Mouse (Mus musculus): ENCODE measurements at regions not wholly inside any gene's neighbourhood (a gene's known extent, or its start where the extent isn't known, plus 50 kb on each side); places are given as distances from the start of the nearest gene placed in this dataset.

DNA sequence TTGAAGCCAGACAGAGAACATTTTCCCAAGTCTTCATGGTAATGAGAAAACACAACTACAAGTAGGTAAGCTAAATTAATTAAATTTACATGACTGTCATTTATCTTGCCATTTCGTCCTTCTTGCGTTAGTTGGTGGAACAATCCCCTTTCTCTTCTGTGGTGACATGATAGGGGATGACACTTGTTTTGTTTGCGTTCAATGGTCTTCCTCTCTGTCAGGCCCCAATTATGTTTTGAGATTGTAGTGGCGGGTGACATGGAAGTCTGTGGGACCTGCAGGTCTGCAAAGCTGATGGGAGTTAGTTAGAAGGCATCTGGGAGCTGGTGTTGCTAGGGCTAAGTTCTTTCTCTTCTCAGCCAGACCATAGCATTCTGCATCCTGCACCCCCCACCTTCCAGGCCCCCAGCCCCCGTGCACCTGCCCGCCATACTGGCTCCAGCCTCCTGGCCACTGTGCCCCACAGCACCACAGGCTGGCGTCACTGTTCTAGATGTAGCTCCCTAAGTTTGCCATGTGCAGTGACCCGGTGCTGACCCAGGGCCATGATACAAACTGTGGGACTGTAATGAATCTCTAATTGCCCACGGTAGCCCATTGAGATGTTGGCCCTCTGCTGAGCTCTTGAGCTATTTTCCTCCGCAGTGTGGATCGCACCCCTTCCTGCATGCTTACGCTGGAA, 528.7 kb downstream of the Sox2 start:
- 95% methylated on average over 12 of the region's 12 CpGs for WGBS
- no peak for TF ChIP-seq CTCF (IDR thresholded peaks at IDR 0.05; ENCODE audit: extremely low read depth, insufficient read depth, insufficient read length, insufficient replicate concordance)
- no peak for TF ChIP-seq POLR2A (IDR thresholded peaks at IDR 0.05; ENCODE audit: low read depth, low read length)
- no peaks in the 10 kb centered on the region for H3K36me3 ChIP-seq (ENCODE audit: control insufficient read depth, insufficient read depth, low read length)
- no peaks in the 10 kb centered on the region for H3K27me3 ChIP-seq (ENCODE audit: control insufficient read depth, insufficient read depth, low read length)
- no peak overlapping the region for H3K4me3 ChIP-seq (ENCODE audit: extremely low read depth, insufficient read depth, insufficient read length)
- no peaks in the 10 kb centered on the region for H3K4me1 ChIP-seq (ENCODE audit: control insufficient read depth, insufficient read depth, insufficient read length)
- H3K27ac ChIP-seq (ENCODE audit: insufficient read depth, low read length): no peak overlapping the region
- no peak for DNase-seq (ENCODE audit: low read depth in 1 of 2, low spot score in 2 of 2)

DNA sequence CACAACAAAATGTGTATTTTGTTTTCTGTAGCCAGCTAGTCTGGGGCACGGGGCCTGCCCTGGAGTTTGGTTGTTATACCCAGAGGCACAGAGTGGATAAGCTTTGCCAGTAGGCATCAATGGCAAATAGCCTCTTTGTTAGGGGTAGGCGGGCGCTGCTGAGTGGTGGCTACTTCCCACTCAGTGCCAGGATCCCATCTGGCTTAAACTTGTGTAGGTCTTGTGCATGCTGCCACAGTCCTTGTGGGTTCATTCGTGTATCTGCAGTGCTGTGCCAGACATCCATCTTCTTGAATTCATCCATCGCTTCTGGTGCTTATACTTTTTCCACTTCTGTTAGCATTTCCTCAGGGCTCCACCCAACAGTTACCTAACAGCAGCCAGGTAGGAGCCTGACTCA, 545.4 kb upstream of the Atp11b start:
- Histone ChIP-seq H3K36me3 (ENCODE audit: control insufficient read depth, insufficient read depth, low read length) (no peaks in the 10 kb centered on the region), H3K4me1 (ENCODE audit: control insufficient read depth, insufficient read depth, insufficient read length) (no peaks in the 10 kb centered on the region), H3K27me3 (ENCODE audit: control insufficient read depth, insufficient read depth, low read length) (no peaks in the 10 kb centered on the region), H3K4me3 (ENCODE audit: extremely low read depth, insufficient read depth, insufficient read length) (no peak overlapping the region), H3K27ac (ENCODE audit: insufficient read depth, low read length) (no peak overlapping the region)
- WGBS: 86% methylated on average over 5 of the region's 5 CpGs
- no peak for TF ChIP-seq CTCF (IDR thresholded peaks at IDR 0.05; ENCODE audit: extremely low read depth, insufficient read depth, insufficient read length, insufficient replicate concordance)
- TF ChIP-seq POLR2A (IDR thresholded peaks at IDR 0.05; ENCODE audit: low read depth, low read length): no peak
- no peak for DNase-seq (ENCODE audit: low read depth in 1 of 2, low spot score in 2 of 2)

DNA sequence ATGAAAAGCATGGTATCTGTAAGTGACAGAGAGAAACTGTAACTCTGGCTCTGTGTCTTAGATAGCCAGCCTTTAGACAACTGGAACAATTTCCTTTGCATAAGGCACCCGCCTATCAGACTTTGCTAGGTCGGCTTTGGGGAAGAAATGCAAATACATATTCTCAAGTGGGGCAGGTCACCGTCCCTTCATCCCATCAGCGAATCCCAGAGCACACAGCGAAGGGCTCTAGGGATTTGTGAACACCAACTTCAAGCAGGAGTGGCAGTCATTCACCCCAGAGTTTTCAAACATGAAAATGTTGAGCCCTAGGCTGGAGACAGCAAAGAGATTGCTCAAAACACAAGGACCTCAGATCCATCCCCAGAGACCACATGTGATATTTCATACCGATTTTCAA, 534.5 kb upstream of the Atp11b start:
- Histone ChIP-seq H3K27me3 (ENCODE audit: control insufficient read depth, insufficient read depth, low read length) (no peaks in the 10 kb centered on the region), H3K4me1 (ENCODE audit: control insufficient read depth, insufficient read depth, insufficient read length) (no peaks in the 10 kb centered on the region), H3K36me3 (ENCODE audit: control insufficient read depth, insufficient read depth, low read length) (no peaks in the 10 kb centered on the region), H3K4me3 (ENCODE audit: extremely low read depth, insufficient read depth, insufficient read length) (no peak overlapping the region), H3K27ac (ENCODE audit: insufficient read depth, low read length) (no peak overlapping the region)
- 84% methylated on average over 6 of the region's 6 CpGs for WGBS
- no peak for DNase-seq (ENCODE audit: low read depth in 1 of 2, low spot score in 2 of 2)
- TF ChIP-seq CTCF (IDR thresholded peaks at IDR 0.05; ENCODE audit: extremely low read depth, insufficient read depth, insufficient read length, insufficient replicate concordance): no peak
- TF ChIP-seq POLR2A (IDR thresholded peaks at IDR 0.05; ENCODE audit: low read depth, low read length): no peak

DNA sequence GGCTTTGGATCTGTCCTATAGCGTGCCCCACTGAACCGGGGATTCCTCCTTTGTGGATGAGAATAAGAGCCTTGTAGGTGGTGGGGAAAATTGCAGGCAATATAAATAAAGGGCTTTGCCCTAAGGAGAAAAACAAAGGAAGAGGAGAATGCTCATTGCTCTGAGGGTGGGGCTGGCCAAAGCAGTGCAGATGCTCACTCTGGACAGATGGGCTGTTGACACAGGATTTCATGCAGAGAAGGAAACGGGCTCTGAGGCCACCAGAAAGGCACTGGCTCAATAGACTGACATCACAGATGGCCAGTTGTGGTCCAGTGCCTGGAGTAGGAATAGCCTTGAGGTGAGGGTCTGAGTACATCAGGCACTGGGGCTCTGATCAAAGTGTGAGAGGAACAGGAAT, 532.7 kb upstream of the Atp11b start:
- no peak for DNase-seq (ENCODE audit: low read depth in 1 of 2, low spot score in 2 of 2)
- Histone ChIP-seq H3K4me1 (ENCODE audit: control insufficient read depth, insufficient read depth, insufficient read length) (no peaks in the 10 kb centered on the region), H3K36me3 (ENCODE audit: control insufficient read depth, insufficient read depth, low read length) (no peaks in the 10 kb centered on the region), H3K4me3 (ENCODE audit: extremely low read depth, insufficient read depth, insufficient read length) (no peak overlapping the region), H3K27me3 (ENCODE audit: control insufficient read depth, insufficient read depth, low read length) (no peaks in the 10 kb centered on the region), H3K27ac (ENCODE audit: insufficient read depth, low read length) (no peak overlapping the region)
- TF ChIP-seq CTCF (IDR thresholded peaks at IDR 0.05; ENCODE audit: extremely low read depth, insufficient read depth, insufficient read length, insufficient replicate concordance) (no peak), POLR2A (IDR thresholded peaks at IDR 0.05; ENCODE audit: low read depth, low read length) (no peak)
- 72% methylated on average over 3 of the region's 3 CpGs for WGBS

DNA sequence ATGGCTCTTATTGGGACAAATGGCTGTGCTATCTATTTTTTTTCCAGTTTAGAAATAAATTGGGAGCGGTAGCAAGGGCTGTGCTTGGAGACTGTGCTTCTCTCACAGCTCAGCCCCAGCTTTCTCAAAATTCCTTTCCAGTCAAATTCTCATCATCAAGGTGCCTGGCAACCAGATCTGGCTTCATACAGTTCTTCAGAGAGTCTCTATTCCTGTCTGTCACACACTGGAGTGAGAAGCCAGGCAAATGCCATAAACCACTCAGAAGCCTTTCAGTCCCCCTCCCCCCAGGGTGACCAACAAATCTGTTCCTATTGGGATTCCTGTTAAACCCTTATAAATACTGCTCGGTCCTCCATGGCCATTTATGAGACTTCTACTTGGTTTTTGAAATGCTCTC, 531.7 kb upstream of the Atp11b start:
- Histone ChIP-seq H3K4me3 (ENCODE audit: extremely low read depth, insufficient read depth, insufficient read length) (no peak overlapping the region), H3K4me1 (ENCODE audit: control insufficient read depth, insufficient read depth, insufficient read length) (no peaks in the 10 kb centered on the region), H3K36me3 (ENCODE audit: control insufficient read depth, insufficient read depth, low read length) (no peaks in the 10 kb centered on the region), H3K27ac (ENCODE audit: insufficient read depth, low read length) (no peak overlapping the region), H3K27me3 (ENCODE audit: control insufficient read depth, insufficient read depth, low read length) (no peaks in the 10 kb centered on the region)
- TF ChIP-seq CTCF (IDR thresholded peaks at IDR 0.05; ENCODE audit: extremely low read depth, insufficient read depth, insufficient read length, insufficient replicate concordance) (no peak), POLR2A (IDR thresholded peaks at IDR 0.05; ENCODE audit: low read depth, low read length) (no peak)
- WGBS: 48% methylated on average over 2 of the region's 2 CpGs
- no peak for DNase-seq (ENCODE audit: low read depth in 1 of 2, low spot score in 2 of 2)

DNA sequence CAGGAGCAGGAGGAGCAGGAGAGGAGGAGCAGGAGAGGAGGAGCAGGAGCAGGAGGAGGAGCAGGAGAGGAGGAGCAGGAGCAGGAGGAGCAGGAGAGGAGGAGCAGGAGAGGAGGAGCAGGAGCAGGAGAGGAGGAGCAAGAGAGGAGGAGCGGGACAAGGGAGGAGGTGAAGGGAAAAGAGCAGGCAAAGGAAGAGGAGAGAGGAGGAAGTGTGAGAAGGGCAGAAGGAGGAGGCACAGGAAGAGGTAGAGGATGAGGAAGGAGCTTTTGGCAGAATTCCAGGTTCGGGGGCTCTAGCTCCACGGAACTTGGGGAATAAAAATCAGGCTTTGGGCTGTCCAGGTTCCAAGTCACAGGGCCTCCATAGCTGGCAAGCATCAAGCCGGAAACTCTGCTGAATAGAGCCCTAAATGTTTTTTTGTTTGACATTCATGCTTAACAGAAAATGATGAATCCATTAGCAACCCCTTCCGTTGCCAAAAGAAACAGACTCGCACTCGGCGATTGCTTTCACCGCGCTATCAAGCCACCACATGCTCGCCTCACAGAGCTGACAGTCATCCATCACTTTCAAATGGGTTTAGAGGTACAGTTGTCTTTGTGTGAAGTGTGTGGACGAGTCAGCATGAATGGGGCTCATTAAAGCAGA, 528.7 kb upstream of the Atp11b start:
- H3K4me3 ChIP-seq (ENCODE audit: extremely low read depth, insufficient read depth, insufficient read length): no peak overlapping the region
- H3K36me3 ChIP-seq (ENCODE audit: control insufficient read depth, insufficient read depth, low read length): no peaks in the 10 kb centered on the region
- DNase-seq (ENCODE audit: low read depth in 1 of 2, low spot score in 2 of 2): no peak
- 12% methylated on average over 12 of the region's 12 CpGs for WGBS
- no peaks in the 10 kb centered on the region for H3K27me3 ChIP-seq (ENCODE audit: control insufficient read depth, insufficient read depth, low read length)
- no peaks in the 10 kb centered on the region for H3K4me1 ChIP-seq (ENCODE audit: control insufficient read depth, insufficient read depth, insufficient read length)
- TF ChIP-seq CTCF (IDR thresholded peaks at IDR 0.05; ENCODE audit: extremely low read depth, insufficient read depth, insufficient read length, insufficient replicate concordance): no peak
- TF ChIP-seq POLR2A (IDR thresholded peaks at IDR 0.05; ENCODE audit: low read depth, low read length): no peak
- H3K27ac ChIP-seq (ENCODE audit: insufficient read depth, low read length): no peak overlapping the region

DNA sequence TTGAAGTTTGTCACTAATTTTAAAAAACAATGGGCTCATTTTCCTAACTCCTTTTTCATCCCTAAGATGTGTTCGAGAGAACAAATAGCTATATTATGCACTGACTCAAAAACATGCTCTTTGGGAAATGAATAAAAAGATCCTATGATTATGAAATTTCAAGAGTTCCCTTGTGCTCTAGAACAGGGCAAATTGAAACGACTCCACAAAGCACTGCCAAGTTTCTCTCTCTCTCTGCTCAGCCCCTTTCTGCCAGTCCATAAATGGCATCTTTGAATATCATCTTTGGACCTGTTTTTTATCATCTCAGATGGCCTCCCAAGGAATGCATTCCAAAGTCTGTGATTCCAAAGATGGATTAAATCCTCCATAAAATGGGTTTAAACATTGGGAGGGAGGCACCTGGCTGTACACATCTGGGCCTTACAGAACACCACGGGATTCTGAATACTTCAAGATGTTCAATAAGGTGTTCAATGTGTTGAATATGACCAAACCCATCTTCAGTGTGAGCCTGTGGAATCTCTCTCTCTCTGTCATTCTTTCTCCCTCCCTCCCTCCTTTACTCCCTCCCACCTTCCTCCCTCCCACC, 528.0 kb upstream of the Atp11b start:
- Histone ChIP-seq H3K4me3 (ENCODE audit: extremely low read depth, insufficient read depth, insufficient read length) (no peak overlapping the region), H3K27me3 (ENCODE audit: control insufficient read depth, insufficient read depth, low read length) (no peaks in the 10 kb centered on the region), H3K4me1 (ENCODE audit: control insufficient read depth, insufficient read depth, insufficient read length) (no peaks in the 10 kb centered on the region), H3K27ac (ENCODE audit: insufficient read depth, low read length) (no peak overlapping the region), H3K36me3 (ENCODE audit: control insufficient read depth, insufficient read depth, low read length) (no peaks in the 10 kb centered on the region)
- DNase-seq (ENCODE audit: low read depth in 1 of 2, low spot score in 2 of 2): no peak
- TF ChIP-seq CTCF (IDR thresholded peaks at IDR 0.05; ENCODE audit: extremely low read depth, insufficient read depth, insufficient read length, insufficient replicate concordance) (no peak), POLR2A (IDR thresholded peaks at IDR 0.05; ENCODE audit: low read depth, low read length) (no peak)
- WGBS: 54% methylated on average over 3 of the region's 3 CpGs

All from spleen, adult 2 months (tissue).